Mouse (Mus musculus): ENCODE measurements around the gene Nsmf.

- TF ChIP-seq CTCF (conservative IDR thresholded peaks at IDR 0.05; ENCODE audit: low read length), result peak; percentile 25
- TF ChIP-seq POU5F1 (IDR thresholded peaks at IDR 0.05; ENCODE audit: borderline replicate concordance, low read length), result no peak
Observed at GRCm38 (mm10) chr2:25022678-25023077, 31.5 kb upstream of the Nsmf start.

Measured in E14TG2a.4 (cell line).